Mouse (Mus musculus) T-helper 17 cell (primary cell): ENCODE results near the gene Plekha3.

Experiments used
- in situ Hi-C, 2 experiments: fragments of 300-600 bp; cut with MboI, MseI; formaldehyde crosslinking; loops; 1 replicate in 1 of 2; 2 replicates in 1 of 2; pipeline ENCODE4 v1.15.1; 2025; ENCODE audit warnings: high pct_unique_total_duplicates in 2 of 2

The Plekha3 gene

GRCm38 (mm10) chr2:76674725-76675427 is at the start of gene Plekha3:
Gene Plekha3, plus strand, starts transcription at chr2:76675281.
- in situ Hi-C loops: loop anchor here (5.0 to 25.0 kb wide), 2 partner anchors 308 to 1262 kb away; partner anchors contain the start of genes Cwc22 (in 1 of the 2) and Rbm45 (in 1 of the 2)

DNA sequence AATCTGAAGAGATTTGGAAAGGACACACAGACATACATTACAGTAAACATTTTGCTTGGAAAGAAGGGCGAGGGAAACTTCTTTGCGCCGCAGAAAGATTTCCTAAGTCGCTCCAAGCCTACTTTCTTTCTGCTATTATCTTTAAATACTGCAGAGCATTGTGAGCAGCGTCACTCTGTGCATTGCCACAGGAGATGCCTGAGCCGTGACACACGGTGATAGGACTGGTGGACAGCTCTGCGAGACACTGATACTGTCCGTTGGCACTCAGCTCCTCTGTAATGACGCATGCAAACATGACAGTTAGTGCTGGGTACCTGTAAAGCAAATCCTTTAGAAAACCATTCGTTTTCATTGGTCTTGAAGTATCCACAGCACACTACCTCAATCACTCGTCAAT is 44.8 kb upstream of the Plekha3 start:
- in situ Hi-C loops: no loop called here

DNA sequence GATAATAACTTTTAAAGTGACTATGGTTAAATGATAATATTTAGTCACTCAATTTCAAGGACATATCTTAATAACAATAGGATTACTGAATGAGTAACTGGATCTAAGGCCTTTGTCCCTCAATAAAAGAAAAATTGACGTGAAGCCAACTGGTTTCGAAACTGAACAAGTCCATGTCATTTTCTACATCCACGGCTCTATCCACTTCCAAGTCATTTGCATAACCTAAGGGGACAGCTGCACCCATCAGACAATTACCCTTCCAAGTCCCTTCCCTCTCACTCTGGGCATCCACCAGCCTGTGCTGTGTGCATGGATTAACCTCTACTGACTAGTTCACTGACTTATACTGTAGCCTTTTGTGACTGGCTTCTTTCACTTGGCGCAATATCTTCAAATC is 43.5 kb upstream of the Plekha3 start:
- in situ Hi-C loops: no loop called here

DNA sequence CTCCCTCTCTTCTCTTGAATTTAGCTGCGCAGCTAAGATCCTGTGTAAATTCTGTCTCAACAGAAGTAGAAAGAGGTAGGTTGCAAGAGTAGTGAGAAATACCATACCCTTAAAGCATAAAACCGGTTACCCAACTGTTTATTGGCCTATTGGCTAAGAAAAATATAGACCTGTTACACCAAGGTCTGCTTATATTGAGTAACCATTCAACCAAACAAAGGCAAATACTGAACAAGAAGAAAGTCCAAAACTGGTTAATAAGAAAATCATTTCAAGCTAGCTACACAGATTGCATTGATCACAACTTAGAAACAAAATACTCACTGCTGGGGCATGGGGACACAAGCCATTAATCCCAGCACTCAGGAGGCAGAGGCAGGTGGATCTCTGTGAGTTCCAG is 35.4 kb upstream of the Plekha3 start:
- in situ Hi-C loops: no loop called here

DNA sequence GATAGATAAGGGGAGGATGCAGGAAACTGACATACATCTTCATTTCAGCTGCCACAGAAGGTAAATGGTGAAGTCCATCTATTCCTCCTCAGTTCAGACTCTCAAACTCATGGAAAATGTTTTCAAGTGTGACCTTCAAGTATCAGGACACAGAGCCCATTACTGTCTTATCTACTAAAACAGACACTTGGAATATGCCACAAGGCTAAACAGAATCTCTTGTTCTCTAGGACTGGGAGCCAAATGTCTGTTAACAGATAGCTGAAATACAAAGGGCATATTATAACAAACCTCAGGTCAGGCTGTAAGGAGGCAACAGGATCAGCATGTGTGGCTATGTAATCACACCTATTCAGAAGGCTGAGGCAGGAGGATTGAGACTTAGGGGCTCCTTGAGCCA is 31.3 kb upstream of the Plekha3 start:
- in situ Hi-C loops: no loop called here

GRCm38 (mm10) chr2:76647441-76647869 is 27.6 kb upstream of the Plekha3 start:
- in situ Hi-C loops: no loop called here

DNA sequence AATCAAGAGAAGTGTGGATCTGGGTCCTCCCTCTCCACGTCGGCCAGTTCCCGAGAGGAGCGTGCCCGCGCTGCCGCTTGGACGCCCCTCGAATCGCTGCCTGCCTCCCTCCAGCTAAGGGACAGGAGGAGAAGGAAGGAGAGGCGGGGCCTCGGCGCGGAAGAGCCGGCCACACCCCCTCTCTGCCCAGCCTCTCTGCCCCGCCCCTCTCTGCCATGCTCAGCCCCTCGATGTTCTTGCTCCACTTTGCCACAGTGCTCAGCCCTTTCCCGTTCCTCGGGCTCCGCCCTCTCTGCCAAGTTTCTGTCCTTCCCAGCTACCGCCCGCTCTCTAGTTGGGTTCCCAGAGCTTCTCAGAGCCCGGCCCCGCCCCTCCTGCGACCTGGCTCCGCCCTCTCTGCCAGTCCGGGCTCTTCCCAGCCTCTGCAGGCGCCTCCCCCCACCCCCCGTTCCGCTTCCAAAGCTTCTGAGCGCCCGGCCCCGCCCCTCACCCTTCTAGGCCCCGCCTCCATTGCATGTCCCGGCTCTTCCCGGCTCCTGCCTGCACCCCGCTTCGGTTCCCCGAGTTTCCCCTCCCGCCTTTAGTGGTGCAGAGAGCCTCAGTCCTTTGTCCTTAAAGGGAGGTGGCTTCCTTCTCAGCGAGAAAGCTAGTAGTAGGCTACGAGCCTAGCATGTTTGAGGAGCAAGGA is 27.1 kb upstream of the Plekha3 start, which contains the start of the genes Prkra and Pjvk:
TSS of gene Prkra (minus strand) at position 133 of the 688 bp plus-strand sequence.
TSS of gene Pjvk (plus strand) at position 594 of the 688 bp plus-strand sequence.
- in situ Hi-C loops: no loop called here

DNA sequence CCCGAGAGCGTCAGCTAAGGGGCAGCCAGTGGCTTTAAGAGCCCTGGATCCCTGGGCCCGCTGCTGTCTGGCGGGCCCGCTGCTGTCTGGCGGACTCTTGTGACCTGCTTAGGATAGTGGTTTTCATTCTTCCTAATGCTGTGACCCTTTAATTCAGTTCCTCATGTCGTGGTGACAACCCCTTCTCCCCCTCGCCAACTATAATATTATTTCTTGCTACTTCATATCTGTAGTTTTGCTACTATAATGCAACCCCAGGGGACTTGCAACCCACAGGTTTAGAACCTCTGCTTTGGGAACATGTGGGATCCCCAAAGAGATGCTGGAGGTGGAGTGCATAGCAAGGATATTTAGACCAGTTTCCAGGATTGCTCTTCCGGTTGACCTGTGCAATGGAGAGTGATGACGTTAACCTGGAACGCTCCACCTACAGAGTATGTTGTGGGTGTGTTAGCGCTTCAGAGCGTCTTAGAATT is 26.4 kb upstream of the Plekha3 start:
- in situ Hi-C loops: no loop called here

- in situ Hi-C loops: no loop called here
Observed at GRCm38 (mm10) chr2:76653070-76653469, 22.0 kb upstream of the Plekha3 start.

DNA sequence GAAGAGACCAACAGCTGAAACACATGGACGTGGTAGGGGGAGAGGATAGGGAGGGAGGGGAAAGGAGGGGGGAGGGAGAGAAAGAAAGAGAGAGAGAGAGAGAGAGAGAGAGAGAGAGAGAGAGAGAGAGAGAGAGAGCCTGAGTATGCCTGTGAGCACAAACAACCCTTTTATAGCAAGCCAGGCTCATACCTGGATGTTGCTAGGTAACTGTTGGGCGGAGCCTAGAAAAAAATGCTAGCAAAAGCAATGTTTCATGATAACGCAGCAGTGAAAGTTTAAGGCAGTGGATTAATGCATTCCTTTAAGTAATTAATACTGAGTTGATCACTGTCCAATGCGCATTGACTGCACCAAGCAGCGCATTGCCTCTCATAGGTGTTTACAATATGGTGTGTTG is 20.4 kb upstream of the Plekha3 start:
- in situ Hi-C loops: no loop called here

DNA sequence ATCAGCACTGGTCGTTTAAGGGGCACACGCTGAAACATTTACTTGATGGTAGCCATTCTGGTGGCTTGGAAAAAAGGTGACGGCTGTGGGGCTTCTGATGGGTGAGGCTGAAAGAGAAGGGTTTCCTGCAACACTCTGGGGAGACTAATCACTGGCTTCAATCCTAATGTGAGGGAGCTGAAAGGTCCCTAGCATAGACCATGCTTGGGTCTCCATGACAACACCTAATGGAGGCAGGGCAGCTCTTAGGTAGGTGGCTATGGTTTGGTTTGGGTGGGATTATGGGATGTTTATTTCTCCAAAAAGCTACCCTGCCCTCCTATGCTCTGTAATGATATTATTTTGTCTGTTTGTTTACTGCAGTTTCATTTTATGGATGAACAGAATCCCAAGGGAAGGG is 19.6 kb upstream of the Plekha3 start:
- in situ Hi-C loops: no loop called here

GRCm38 (mm10) chr2:76655982-76656381 is 19.1 kb upstream of the Plekha3 start:
- in situ Hi-C loops: no loop called here

DNA sequence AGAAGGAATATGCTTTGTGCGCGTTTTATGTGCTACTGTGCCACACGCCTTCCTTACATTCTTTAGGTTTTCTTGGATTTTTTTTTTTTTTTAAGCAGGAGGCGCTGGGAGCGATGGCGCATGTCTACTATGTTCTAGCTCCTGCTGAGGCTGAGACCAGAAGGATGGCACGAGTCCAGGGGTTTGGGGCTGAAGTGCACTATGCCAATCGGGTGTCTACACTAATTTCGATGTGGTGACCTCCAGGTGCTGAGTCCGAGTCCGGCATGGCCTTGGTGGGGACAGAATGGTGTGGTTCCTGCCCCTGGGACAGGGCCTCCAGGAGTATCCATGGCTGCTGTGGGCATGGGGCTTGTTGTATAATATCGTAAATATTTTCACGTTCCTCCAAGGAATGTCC is 16.5 kb upstream of the Plekha3 start:
- in situ Hi-C loops: no loop called here

- in situ Hi-C loops: no loop called here
Observed at GRCm38 (mm10) chr2:76659419-76659818, 15.7 kb upstream of the Plekha3 start.

DNA sequence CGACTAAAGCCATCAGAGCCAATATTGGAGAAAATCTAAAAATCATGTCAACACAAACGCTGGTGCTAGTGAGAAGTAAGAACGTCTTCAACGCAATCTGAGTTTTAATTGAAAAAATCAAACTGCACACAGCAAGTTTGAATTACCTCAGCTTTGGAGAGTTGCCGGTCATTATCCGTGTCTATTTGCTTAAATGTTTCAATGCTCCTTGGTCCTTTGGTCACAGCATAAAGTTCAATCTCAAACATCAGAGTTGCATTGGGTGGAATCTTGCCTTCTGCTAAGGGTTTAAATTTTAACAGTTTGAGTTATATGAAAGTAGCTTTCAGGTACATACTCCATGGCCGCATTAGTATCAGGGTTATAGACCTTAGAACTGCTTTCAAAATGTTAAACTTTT is 9.6 kb upstream of the Plekha3 start:
- in situ Hi-C loops: no loop called here

DNA sequence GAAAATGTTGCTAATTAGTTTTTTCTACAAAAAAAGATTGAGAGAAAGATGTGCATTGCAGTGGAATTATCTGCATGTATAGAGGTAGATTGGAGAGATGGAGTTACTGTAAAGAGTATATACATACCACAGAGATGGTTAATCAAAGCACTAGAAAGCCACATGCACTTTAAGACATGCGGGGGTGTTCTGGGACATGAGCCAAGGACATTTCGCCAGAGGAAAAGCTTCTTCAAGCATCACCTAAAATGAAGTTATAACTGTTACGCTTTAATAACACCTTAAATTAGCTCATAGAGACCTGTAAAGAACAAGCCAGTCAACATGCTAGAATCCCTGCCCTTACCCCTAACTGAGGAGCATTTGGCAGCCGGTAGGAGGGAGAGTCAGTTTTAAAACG is 7.9 kb upstream of the Plekha3 start:
- in situ Hi-C loops: no loop called here

DNA sequence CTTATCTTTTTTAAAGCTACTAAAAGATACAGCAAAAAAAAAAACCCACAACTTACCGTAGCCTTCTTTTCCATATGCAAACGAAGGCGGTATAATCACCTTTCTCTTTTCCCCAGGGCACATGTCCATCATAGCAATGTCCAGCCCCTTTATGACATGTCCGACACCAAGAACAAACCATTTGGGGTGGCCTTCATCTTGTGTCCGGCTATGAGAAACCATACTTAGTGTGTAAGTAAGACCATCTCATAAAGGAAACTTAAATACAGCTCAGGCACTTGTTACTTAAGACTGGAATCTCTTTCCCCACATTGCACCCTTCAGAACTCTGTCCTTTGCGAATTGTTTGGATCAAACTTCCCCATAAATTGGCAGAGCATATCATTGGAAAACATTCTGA is 3.4 kb upstream of the Plekha3 start:
- in situ Hi-C loops: loop anchor here in 1 of 2 experiments (5.0 kb wide), 1 partner anchor 304 kb away; the partner anchor contains the start of gene Rbm45

DNA sequence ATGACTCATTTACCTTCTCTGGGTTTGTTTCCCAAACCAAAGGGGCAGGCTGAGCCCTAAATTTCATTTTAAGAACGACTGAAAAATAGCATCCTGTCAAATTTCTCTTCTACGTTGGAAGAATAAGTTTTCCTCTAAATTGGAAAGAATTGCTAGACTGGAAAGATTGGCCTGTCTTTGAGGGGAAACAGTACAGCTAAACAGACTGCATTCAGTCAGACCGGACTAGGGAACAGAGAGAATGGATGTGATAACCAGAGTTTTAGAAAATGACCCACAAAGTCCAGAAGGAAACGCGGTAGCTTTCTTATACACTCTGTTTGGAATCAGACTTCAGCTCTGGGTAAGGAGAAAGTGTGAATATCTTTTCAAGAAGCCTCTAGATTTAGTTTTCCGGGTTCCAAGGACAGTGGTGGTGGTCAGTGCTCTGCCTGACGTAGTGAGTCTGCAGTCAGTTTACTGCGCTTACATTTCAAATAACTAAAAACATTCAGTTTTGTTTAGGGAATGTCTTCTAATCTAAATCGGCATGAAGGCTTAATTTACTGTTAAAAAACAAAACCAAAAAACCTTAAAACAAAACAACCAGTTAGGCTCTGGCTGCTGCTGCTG is 2.8 kb upstream of the Plekha3 start:
- in situ Hi-C loops: loop anchor here in 1 of 2 experiments (5.0 kb wide), 1 partner anchor 305 kb away; the partner anchor contains the start of gene Rbm45

DNA sequence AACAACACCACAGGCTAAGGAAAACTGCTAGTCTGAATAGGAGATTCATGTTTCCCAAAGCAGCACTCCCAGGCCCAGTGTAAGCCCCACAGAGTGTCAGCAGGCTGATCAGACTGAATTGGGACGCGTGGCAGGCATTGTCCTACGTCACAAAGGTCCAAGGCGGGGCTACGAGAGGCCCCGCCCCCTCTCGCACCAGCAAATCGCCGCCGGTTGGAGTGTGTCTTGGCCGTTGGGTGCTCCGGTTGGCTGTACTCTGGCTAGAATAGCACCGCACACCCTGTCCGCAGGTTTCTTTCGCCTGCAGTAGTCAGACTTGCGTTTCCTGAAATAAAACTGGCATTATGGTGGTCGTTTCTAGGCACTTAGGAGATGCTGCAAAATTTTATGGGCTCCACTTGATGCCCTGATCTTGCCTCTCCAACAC is 2.1 kb upstream of the Plekha3 start, which contains the start of gene Fkbp7:
TSS of gene Fkbp7 (minus strand) at position 151 of the 427 bp plus-strand sequence.
- in situ Hi-C loops: loop anchor here in 1 of 2 experiments (5.0 kb wide), 1 partner anchor 306 kb away; the partner anchor contains the start of gene Rbm45

- in situ Hi-C loops: loop anchor here in 1 of 2 experiments (5.0 kb wide), 1 partner anchor 306 kb away; the partner anchor contains the start of gene Rbm45
Observed at GRCm38 (mm10) chr2:76673472-76674081, 1.5 kb upstream of the Plekha3 start.

DNA sequence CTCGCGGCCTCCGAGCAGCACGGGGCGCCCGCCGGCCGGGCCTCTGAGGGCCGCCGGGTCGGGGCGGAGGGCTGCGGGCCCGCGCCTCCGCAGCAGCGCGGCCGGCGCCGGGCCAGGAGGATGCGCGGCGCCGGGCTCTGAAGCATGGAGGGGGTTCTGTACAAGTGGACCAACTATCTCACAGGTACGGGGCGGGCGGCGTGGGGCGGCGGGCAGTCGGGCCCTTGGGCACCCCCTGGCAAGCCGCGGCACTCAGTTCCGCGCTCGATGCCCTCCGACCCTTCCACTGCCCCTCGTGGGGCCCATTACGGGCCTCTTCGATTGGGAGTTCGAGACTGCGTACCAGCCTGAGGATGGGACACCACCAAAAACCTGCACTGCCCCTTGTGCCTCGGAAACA is 370 bp downstream of the Plekha3 start:
- in situ Hi-C loops: loop anchor here in 1 of 2 experiments (25.0 kb wide), 1 partner anchor 1262 kb away; the partner anchor contains the start of gene Cwc22
